Mouse (Mus musculus) layer of hippocampus, adult 11-12 months (tissue): ENCODE results near the gene Mid1.
"Not testable (repeated sequence)": the region's sequence is repeated elsewhere in the genome, so short reads cannot be mapped to it uniquely, and the experiment has no call there.

Experiments used
- DNase-seq: peaks from one replicate; pipeline ENCODE4 v3.0.0; 2022; ENCODE audit warnings: low spot score

The Mid1 gene

GRCm38 (mm10) chrX:170017333-170018245 lies 332.6 kb downstream of the Mid1 start:
- DNase-seq: peak; percentile 86

- DNase-seq: peak; percentile 88
These were observed 333.7 kb downstream of the Mid1 start for GRCm38 (mm10) chrX:170018571-170019218.

- not testable (repeated sequence) for DNase-seq
These were observed 334.4 kb downstream of the Mid1 start for GRCm38 (mm10) chrX:170019219-170019953.

GRCm38 (mm10) chrX:170019954-170020689 lies 335.1 kb downstream of the Mid1 start:
- DNase-seq: peak; percentile 100

- DNase-seq: peak; percentile 94
These were observed 335.7 kb downstream of the Mid1 start for GRCm38 (mm10) chrX:170020690-170021050.

- peak; percentile 64 for DNase-seq
These were observed 336.2 kb downstream of the Mid1 start for GRCm38 (mm10) chrX:170021205-170021604.

GRCm38 (mm10) chrX:170021750-170022461 lies 336.9 kb downstream of the Mid1 start:
- DNase-seq: peak; percentile 89
